Comparison of ENCODE assay signal across 8 mouse cellular contexts in the genomic region with DNA sequence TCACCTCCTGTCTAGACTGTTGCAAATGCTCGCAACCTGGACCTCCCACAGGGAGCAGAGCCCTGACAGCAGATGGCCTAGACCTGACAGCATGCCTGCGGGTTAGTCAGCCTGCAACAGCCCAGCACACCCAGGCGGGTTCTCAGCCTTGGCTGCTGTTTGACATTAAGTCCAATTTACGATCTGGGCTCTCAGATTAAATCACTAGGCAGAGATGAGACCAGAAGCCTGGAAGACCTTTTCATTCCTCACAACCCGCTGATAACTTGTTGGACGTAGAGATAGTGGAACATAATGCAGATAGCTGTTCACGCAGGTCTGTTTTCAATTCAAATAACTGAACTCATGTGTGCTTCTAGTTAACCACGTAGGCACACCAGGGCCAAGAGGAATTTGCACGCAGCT.
DNase-seq lines count a peak whose midpoint lies in the region; ATAC-seq lines count a peak whose summit lies in the region.

No protein-coding gene starts in this region.

- H3K9me3 ChIP-seq in hindbrain, embryonic 11.5 days (ENCODE audit: control insufficient read depth, low read length), result no peaks in the 10 kb centered on the region
- H3K9me3 ChIP-seq in hindbrain, embryonic 14.5 days (ENCODE audit: control insufficient read depth, low read length), result no peaks in the 10 kb centered on the region

- H3K36me3 ChIP-seq in hindbrain, embryonic 11.5 days (ENCODE audit: control insufficient read depth, insufficient read depth, low read length), result no peaks in the 10 kb centered on the region
- H3K36me3 ChIP-seq in hindbrain, embryonic 14.5 days (replicated peaks; ENCODE audit: control insufficient read depth, insufficient read depth), result no peaks in the 10 kb centered on the region

- no peaks in the 10 kb centered on the region for H3K4me1 ChIP-seq in hindbrain, embryonic 11.5 days (replicated peaks; ENCODE audit: control insufficient read depth, insufficient read depth, low read length)
- no peaks in the 10 kb centered on the region for H3K4me1 ChIP-seq in hindbrain, embryonic 14.5 days (replicated peaks; ENCODE audit: control insufficient read depth, insufficient read depth, low read length)

- peak; percentile 14 for DNase-seq in hindbrain, embryonic 11.5 days (ENCODE audit: low spot score)
- DNase-seq in hindbrain, embryonic 14.5 days (ENCODE audit: low spot score), result no peak
- DNase-seq in cerebellum, adult 18-20 months, result peak; percentile 53 to 65
- DNase-seq in gastrocnemius, postnatal 14 days, result peak; percentile 35
- DNase-seq in lung, postnatal 14 days, result peak; percentile 16
- DNase-seq in left cerebral cortex, postnatal 10 days (ENCODE audit: extremely low spot score in 1 of 2, low spot score in 2 of 2), result no peak
- DNase-seq in left cerebral cortex, adult 9 months (ENCODE audit: low spot score in 2 of 2), result no peak

- no peaks in the 10 kb centered on the region for H3K27me3 ChIP-seq in hindbrain, embryonic 11.5 days (ENCODE audit: control insufficient read depth, insufficient read depth, low read length)
- H3K27me3 ChIP-seq in hindbrain, embryonic 14.5 days (ENCODE audit: control insufficient read depth, insufficient read depth, low read length), result no peaks in the 10 kb centered on the region

- H3K27ac ChIP-seq in hindbrain, embryonic 11.5 days (ENCODE audit: low read depth, low read length), result no peak overlapping the region
- H3K27ac ChIP-seq in hindbrain, embryonic 14.5 days, result no peak overlapping the region

- 64% methylated on average over 9 of the region's 9 CpGs for WGBS in hindbrain, embryonic 11.5 days
- WGBS in hindbrain, embryonic 14.5 days, result 64% methylated on average over 9 of the region's 9 CpGs

- no peak for ATAC-seq in hindbrain, embryonic 11.5 days (ENCODE audit: low FRiP score)
- ATAC-seq in hindbrain, embryonic 14.5 days (ENCODE audit: low FRiP score), result no peak
- no peak for ATAC-seq in monocyte, adult 5-6 weeks (replicated peaks; ENCODE audit: insufficient number of reproducible peaks, low FRiP score, low TSS enrichment, poor library complexity, severe bottlenecking)

- no peak overlapping the region for H3K4me2 ChIP-seq in hindbrain, embryonic 11.5 days (replicated peaks; ENCODE audit: low read depth, low read length)
- no peak overlapping the region for H3K4me2 ChIP-seq in hindbrain, embryonic 14.5 days (replicated peaks)

- no peak overlapping the region for H3K9ac ChIP-seq in hindbrain, embryonic 11.5 days (ENCODE audit: low read depth, low read length)
- no peak overlapping the region for H3K9ac ChIP-seq in hindbrain, embryonic 14.5 days

- intact Hi-C loops in gastrocnemius, postnatal 14 days (cut with DNase I; ENCODE audit: low total_unique reads), result no loop called here
- intact Hi-C loops in left cerebral cortex, postnatal 10 days (cut with DNase I), result no loop called here

- H3K4me3 ChIP-seq in hindbrain, embryonic 11.5 days (ENCODE audit: low read depth, low read length), result no peak overlapping the region
- no peak overlapping the region for H3K4me3 ChIP-seq in hindbrain, embryonic 14.5 days (replicated peaks; ENCODE audit: low read length)

Comparison
In these comparisons a context has a peak if more than half of its experiments do, and no peak if none do; other contexts are left out.
1. DNase-seq: peak in hindbrain, embryonic 11.5 days (single experiment), cerebellum, adult 18-20 months (2 of 2), gastrocnemius, postnatal 14 days (single experiment) and lung, postnatal 14 days (single experiment); none in hindbrain, embryonic 14.5 days (single experiment), left cerebral cortex, postnatal 10 days (0 of 2) and left cerebral cortex, adult 9 months (0 of 2).